Mouse (Mus musculus) lung, postnatal 25 days (tissue): Measurements from ENCODE around the gene Cnga4.
"Not testable (repeated sequence)": the region's sequence is repeated elsewhere in the genome, so short reads cannot be mapped to it uniquely, and the experiment has no call there.

Source experiments
- DNase-seq: peaks from one replicate; pipeline ENCODE4 v3.0.0; 2022; ENCODE audit warnings: low spot score

Cnga4 gene

DNA sequence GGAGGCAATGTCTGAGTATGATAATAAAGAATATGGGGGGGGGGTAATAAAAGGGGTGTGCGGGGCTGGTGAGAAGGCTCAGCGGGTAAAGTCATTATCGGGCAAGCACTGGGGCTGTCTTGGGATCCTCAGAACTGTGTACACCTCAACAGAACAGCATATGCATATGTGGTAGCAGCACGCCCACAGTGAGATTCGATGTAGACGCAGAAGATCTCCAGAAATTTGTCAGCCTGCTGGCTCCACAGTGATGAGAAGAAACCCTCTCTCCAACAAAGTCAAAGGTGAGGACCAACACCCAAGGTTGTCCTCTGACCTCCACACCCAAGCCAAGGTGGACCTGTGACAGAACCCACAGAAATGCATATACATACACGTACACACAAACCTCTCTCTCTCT is 12.2 kb downstream of the Cnga4 start:
- DNase-seq: no peak

DNA sequence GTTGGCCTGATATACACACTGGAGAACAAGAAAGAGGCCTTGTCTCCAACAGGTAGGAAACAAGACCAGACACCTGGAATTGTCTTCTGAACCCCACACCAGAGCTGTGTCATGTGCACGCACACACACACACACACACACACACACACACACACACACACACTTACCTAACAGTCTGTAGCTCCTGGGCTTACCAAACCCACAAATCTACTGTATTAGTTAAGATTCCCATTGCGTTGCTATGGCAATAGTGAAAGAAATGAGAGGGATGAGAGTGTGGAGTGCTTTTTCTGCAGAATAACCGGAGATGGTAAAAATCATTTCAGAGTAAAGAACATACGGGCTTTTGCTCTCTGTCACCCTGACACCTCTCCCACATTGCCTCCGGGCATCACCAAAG is 13.7 kb downstream of the Cnga4 start:
- DNase-seq: no peak

DNA sequence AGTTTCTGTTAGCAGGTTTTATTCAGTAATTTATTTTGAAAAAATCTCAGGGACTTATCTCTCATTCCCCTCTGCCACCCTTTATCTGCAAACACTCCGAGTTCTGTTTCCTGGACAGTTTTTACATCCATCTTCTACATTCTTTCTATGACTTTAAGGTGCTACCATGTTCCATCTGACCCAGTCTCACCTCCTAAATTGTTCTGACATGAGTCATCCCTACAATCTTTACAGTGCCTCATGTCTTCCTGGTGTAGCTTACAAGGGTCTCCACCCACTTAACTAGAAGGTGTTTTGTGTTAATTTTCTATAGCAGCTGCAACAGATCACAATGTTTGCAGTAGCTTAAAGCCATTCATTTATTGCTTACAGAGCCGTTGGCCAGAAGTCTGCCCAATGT is 16.5 kb downstream of the Cnga4 start:
- no peak for DNase-seq

DNA sequence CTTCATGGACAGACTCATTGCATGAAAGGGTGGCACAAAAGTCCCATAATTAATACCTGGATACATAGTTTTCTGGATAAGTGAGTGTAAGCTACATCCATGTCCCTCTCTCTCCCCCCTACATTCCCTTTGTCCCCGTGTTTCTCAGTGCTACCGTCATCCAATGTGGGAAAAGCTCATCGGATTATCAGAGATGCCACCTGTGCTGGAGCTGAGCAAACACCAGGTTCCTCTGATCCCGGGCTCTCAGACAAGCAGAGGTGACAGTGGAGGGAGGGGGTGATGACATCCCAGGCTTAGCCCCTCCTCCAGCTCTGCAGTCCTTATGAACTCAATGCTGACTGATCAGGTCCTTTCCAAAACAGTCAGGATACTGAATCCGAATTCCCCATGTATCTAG is 20.0 kb downstream of the Cnga4 start:
- no peak for DNase-seq

DNA sequence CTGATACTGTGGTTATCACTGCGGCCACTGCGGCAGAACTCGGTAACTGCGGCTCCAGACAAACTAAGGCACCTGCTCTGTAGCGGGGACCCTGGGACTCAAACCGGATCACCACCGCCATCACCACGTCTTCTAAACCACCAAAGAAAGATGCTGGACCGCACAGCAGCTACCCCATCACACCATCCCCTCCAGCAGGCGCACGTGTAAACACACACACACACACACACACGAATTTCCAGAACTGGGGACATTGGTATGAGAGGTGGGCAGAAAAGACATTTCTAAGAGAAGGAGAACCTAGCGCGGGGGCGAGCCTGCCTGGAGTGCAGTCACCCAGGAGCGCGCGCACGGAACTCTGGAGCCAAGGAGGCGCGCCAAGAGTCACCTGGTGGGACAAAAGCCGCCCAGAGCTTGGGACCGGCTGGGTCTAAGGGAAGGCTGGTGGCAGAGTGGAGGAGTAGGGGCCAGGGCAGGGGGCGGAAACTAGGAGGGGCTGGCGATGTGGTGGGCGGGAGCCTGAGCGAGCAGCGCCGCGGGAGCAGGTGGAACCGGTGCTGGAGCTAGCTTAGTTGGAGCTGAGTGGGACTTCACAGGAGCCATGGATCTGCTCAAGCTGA is 21.2 kb downstream of the Cnga4 start, which contains the start of gene Cckbr:
Gene Cckbr, plus strand, starts transcription at position 308 of the 620 bp plus-strand sequence.
- no peak for DNase-seq

DNA sequence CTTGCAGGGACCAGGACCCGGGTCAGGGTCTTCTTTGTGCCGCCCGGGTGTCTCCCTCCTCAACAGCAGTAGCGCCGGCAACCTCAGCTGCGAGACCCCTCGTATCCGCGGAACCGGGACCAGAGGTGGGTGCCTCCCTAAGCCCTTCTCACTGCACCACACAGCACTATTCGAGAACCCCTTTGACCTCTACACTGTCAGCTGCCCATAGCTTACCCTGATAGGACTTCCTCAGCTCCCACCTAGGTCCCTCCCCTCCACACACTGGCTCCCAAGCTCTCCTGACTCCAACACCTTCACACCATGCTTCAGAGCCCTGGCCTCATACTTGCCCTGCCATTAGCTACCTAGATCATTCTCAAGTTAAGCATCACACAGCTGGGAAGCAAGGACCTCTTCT is 21.7 kb downstream of the Cnga4 start:
- DNase-seq: no peak

DNA sequence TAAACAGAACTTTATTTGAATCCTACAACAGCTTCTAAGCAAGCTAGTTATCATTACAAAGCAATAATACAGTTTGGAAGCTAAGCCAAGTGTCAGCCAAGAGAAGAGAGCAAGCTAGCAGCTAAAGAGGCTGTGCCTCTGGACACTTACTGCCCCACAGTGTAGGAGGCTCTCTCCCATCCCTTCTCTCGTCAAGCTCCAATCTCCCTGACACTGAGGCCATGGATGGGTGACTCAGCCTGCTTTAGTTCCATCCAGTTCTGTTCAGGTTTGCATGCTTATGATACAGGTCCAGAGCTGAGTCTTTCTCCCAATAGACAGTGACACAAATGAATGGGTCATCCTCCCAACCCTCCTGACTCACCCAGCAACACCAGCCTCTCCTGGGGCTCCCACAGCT is 27.7 kb downstream of the Cnga4 start:
- no peak for DNase-seq

DNA sequence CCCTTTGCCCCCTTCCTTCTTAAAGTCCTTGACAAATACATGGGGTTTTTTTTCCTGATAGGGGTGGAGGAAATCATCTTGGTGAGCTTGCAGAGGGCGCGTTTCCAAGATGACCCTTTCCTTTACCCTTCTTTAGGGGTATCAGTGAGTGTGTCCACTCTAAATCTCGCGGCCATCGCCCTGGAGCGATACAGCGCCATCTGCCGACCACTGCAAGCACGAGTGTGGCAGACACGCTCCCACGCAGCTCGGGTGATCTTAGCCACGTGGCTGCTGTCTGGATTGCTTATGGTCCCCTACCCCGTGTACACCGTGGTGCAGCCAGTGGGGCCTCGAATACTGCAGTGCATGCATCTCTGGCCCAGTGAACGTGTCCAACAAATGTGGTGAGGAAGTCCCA is 29.5 kb downstream of the Cnga4 start:
- no peak for DNase-seq

DNA sequence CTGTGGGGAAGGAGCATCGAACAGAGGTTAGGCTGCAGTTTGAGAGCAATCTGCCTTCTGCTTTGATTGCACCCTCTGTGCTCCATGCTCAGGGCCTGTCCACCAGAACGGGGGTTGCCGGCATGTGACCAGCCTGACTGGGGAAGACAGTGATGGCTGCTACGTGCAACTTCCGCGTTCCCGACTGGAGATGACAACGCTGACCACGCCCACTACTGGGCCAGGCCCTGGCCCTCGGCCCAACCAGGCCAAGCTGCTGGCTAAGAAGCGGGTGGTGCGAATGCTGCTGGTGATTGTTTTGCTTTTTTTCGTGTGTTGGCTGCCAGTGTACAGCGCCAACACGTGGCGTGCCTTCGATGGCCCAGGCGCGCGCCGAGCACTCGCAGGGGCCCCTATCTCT is 30.4 kb downstream of the Cnga4 start:
- no peak for DNase-seq

DNA sequence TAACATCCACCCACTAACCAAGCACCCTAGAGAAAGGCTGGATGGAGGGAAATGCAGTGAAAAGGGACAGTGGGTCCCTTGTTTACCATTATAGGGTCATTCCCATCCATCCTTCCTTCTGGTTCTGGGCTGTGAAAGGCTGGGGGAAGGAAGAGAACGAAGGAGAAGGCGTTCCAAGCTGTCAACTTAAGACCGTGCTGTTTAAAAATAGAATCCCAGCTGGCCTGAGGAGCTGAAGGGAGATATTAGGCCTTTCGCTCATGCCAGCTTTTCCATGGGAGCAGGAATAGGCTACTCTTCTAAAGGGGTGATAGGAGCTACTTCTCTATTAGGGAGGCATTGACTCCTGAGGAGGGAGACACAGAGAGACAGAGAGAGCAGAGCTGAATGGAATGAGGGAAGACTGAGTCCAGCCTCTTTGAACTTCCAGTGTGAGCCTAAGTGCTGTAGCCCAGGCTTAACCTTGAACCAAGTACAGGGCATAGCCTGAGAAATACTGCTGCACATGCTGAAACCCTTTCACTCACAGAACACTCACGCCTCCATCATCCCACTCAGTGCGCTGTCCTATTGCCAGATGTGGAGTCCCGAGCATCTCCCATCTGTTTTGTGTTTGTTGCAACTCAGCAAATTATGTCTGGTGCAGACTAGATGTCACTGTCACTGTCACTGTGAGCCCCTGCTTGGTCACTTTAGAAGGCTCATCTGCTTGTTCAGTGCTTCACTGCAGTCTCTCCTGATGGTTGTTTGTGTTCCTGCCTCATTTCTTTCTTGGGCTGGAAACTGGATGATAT is 33.8 kb downstream of the Cnga4 start:
- DNase-seq: no peak

DNA sequence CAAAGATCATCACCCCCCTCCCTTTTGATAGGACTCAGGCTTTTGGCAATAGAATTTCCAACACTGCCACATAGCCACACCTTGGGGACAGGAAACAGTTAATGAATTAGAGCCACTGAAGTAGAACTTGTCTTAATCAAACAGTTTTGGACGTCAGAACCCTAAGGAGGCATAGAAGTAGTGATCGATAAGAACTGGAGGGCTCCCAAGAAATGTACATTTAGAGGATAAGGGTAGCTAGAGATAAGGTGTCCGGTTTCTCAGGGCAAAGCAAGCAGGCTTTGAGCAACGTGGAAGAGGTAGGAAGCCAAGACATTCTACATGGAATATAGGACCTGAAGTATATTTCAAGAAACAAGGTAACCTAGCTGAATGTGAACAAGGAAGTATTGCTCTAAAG is 37.1 kb downstream of the Cnga4 start:
- DNase-seq: no peak

DNA sequence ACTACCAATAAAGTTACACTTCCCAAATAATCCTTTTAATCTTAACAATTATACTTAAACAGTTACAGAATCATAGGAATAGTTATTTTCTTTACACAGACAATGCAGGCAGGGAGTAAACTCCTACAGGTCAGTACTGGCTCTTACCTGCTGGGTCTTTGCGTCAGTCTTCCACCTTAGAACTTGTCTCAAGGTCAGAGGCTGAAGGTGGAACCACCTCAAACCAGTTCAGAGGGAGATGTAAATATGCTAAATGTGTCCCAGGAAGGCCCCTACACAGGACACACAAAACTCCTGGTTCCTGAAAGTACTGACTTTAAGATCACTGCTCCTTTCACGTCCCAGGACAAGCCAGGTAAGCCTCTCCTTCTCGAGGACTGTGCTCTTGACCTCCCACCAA is 40.7 kb downstream of the Cnga4 start:
- DNase-seq: no peak

DNA sequence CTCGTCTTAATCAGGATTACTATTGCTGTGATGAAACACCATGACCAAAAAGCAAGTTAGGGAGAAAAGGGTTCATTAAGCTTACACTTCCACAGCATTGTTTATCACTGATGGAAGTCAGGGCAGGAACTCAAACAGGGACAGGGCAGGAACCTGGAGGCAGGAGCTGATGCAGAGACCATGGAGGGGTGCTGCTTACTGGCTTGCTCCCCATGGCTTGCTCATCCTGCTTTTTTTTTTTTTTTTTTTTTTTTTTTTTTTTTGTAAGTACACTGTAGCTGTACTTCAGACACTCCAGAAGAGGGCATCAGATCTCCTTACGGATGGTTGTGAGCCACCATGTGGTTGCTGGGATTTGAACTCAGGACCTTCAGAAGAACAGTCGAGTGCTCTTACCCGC is 49.0 kb downstream of the Cnga4 start:
- DNase-seq: not testable (repeated sequence)
